8 mouse cellular contexts compared by ENCODE assay signal in the genomic region with DNA sequence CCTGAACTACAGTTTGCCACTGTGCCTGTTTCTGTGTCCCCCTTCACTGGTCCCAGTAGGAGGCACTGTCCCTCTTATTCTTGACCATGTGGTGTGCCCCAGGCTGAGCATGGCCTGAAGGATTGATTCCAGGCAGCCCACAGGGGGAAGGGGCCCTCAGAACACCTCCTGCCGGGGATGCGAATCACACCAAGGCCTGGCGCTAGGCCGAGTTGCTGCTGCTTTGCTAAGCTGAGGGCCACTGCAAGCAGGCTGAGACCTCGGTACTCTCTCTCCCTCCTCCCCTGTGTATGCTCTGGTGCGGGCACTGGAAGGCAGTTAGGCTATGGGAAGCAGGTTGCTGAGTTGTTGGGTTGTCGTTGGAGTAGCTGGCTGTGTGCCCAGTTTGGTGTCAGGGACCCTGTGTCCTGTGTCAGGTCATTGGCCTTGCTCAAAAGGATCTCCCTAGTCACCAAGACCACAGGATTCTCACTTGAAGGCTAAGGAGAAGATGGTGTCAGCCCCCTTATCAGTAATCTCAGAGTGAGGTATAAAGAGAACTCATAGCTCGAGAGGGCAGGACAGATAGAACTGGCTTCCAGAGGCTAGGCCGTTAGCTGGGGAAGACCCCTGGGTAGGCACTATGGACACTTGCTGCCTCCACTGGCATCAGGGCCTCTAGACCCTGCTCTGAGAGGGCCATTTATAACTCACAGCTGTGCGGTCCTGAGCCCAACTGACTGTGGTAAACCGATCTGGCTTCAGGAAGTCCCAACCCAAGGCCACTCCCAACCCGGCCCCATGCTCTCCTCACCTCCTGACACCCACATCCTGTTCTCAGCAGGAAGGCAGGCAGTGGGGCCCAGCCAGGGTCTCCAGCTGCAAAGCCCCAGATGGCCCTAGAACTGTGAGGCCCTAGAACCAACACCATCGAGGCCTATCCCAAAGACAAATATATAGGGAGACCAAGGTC. TPM values are rescaled to one million over a fixed set of nuclear protein-coding genes. Genes with fewer than 3 reads are reported as not detected.
DNase-seq lines count a peak whose midpoint lies in the region; ATAC-seq lines count a peak whose summit lies in the region.

No protein-coding gene starts in this region.

- H3K4me3 ChIP-seq in neural tube, embryonic 13.5 days, result no peak overlapping the region
- H3K4me3 ChIP-seq in brown adipose tissue, adult 24 weeks (ENCODE audit: insufficient read depth, low read depth, low read length), result no peak overlapping the region
- H3K4me3 ChIP-seq in heart, embryonic 10.5 days, result 0 out of 2 replicates have a peak overlapping the region, but pooled peaks have one; percentile 6

- H3K9ac ChIP-seq in neural tube, embryonic 13.5 days, result no peak overlapping the region

- no peak for ATAC-seq in neural tube, embryonic 13.5 days (ENCODE audit: low read depth)
- peak; percentile 70 for ATAC-seq in megakaryocyte progenitor cell, adult 5-6 weeks (replicated peaks; ENCODE audit: poor library complexity)
- ATAC-seq in frontal cortex, adult (ENCODE audit: low TSS enrichment), result no peak

- 51% methylated on average over 13 of the region's 13 CpGs for WGBS in neural tube, embryonic 13.5 days
- WGBS in heart, embryonic 10.5 days, result 18% methylated on average over 13 of the region's 13 CpGs

- no peak for DNase-seq in neural tube, embryonic 10.5 days (ENCODE audit: extremely low spot score, low spot score)
- DNase-seq in heart, embryonic 10.5 days (ENCODE audit: low spot score), result no peak
- peak; percentile 65 to 85 for DNase-seq in kidney, postnatal 25 days
- peak; percentile 87 for DNase-seq in thymus, postnatal 4 days

- peaks cover 98% of the 10 kb centered on the region for H3K4me1 ChIP-seq in neural tube, embryonic 13.5 days (replicated peaks)
- H3K4me1 ChIP-seq in brown adipose tissue, adult 24 weeks (ENCODE audit: control insufficient read depth, insufficient read depth, insufficient read length, low read length), result peaks cover 52% of the 10 kb centered on the region
- H3K4me1 ChIP-seq in heart, embryonic 10.5 days, result peaks cover 98% of the 10 kb centered on the region

- peak overlapping the region; percentile 57 for H3K27ac ChIP-seq in neural tube, embryonic 13.5 days (replicated peaks)
- peak overlapping the region; percentile 83 for H3K27ac ChIP-seq in brown adipose tissue, adult 24 weeks (replicated peaks; ENCODE audit: low read depth, low read length)
- H3K27ac ChIP-seq in heart, embryonic 10.5 days, result peak overlapping the region; percentile 87

- H3K4me2 ChIP-seq in neural tube, embryonic 13.5 days, result no peak overlapping the region

- H3K9me3 ChIP-seq in neural tube, embryonic 13.5 days, result no peaks in the 10 kb centered on the region
- no peaks in the 10 kb centered on the region for H3K9me3 ChIP-seq in heart, embryonic 10.5 days

- no peaks in the 10 kb centered on the region for H3K27me3 ChIP-seq in neural tube, embryonic 13.5 days
- no peaks in the 10 kb centered on the region for H3K27me3 ChIP-seq in heart, embryonic 10.5 days (ENCODE audit: insufficient read depth, poor library complexity, severe bottlenecking)

- no peaks in the 10 kb centered on the region for H3K36me3 ChIP-seq in neural tube, embryonic 13.5 days
- H3K36me3 ChIP-seq in heart, embryonic 10.5 days, result peaks cover 10% of the 10 kb centered on the region

RNA-seq across cellular contexts. Expression of gene Zmiz1, which starts 57.9 kb away (rescaled TPM):
- polyA plus RNA-seq in neural tube, embryonic 13.5 days (2015; fragmentation: Nextera tagmentation; extraction: Ambion mirVana), result 57.2 and 66.2 TPM in 2 replicates
- polyA plus RNA-seq in brown adipose tissue, adult 24 weeks (2012; ENCODE audit: insufficient read depth, insufficient read length, missing spikeins), result 15.0 and 17.0 TPM in 2 replicates
- polyA plus RNA-seq in heart, embryonic 10.5 days (2016; fragmentation: Nextera tagmentation; extraction: Ambion mirVana), result 38.1 and 45.8 TPM in 2 replicates
- total RNA-seq in megakaryocyte progenitor cell, adult 5-6 weeks (2015), result 70.0 and 79.1 TPM in 2 replicates
- 8.2 and 9.3 TPM in 2 replicates for total RNA-seq in megakaryocyte progenitor cell, adult 5-6 weeks (2017)

Comparison
In these comparisons a context has a peak if more than half of its experiments do, and no peak if none do; other contexts are left out.
1. DNase-seq: peak in kidney, postnatal 25 days (2 of 2) and thymus, postnatal 4 days (single experiment); none in neural tube, embryonic 10.5 days (single experiment) and heart, embryonic 10.5 days (single experiment).
2. Peak in every context shown above with its lines, with median percentiles within 50 percentile points of each other: H3K27ac ChIP-seq.